Mouse (Mus musculus) erythroblast, embryonic 14.5 days (primary cell): ENCODE measurements around the gene Plpp2.

Experiments used
- GATA1 ChIP-seq: IDR thresholded peaks from 2 replicates; pipeline ENCODE4 v1.6.1; 2012; ENCODE audit warnings: low read length, inconsistent platforms, mixed read lengths
- TAL1 ChIP-seq: IDR thresholded peaks from 3 replicates; pipeline ENCODE4 v1.6.1; 2012; ENCODE audit warnings: low read length, inconsistent platforms, mixed read lengths

GRCm38 (mm10) chr10:79546483-79546882 lies 12.9 kb upstream of the Plpp2 start:
- TF ChIP-seq GATA1 (no peak), TAL1 (no peak)
